Comparison of ENCODE assay signal across 8 mouse cellular contexts in genomic region chr5:130256678-130257271, GRCm38 (mm10). TPM values are rescaled to one million over a fixed set of nuclear protein-coding genes. Genes with fewer than 3 reads are reported as not detected.
A peak's percentile ranks its signal among the peaks of the same experiment; 100 is the strongest.
DNase-seq lines count a peak whose midpoint lies in the region; ATAC-seq and TF ChIP-seq lines count a peak whose summit lies in the region.

No protein-coding gene starts in this region.

- TF ChIP-seq CTCF in heart, adult 2 months (IDR thresholded peaks at IDR 0.05) = no peak

- H3K4me3 ChIP-seq in embryonic facial prominence, embryonic 14.5 days (ENCODE audit: low read depth, low read length) = peak overlapping the region; percentile 73
- H3K4me3 ChIP-seq in heart, adult 2 months = peak overlapping the region; percentile 73
- peak overlapping the region; percentile 77 for H3K4me3 ChIP-seq in limb, embryonic 13.5 days
- peak overlapping the region; percentile 72 for H3K4me3 ChIP-seq in midbrain, embryonic 16.5 days (ENCODE audit: low read depth, low read length)

- no peaks in the 10 kb centered on the region for H3K79me2 ChIP-seq in heart, adult 2 months (replicated peaks; ENCODE audit: control insufficient read depth, insufficient read depth, low read length)

- TF ChIP-seq EP300 in heart, adult 2 months (IDR thresholded peaks at IDR 0.05; ENCODE audit: insufficient read depth, low read depth, low read length) = peak; percentile 25; the same call in 1 of the 2 replicates

- peak overlapping the region; percentile 79 for H3K9ac ChIP-seq in embryonic facial prominence, embryonic 14.5 days (ENCODE audit: low read depth, low read length)
- peak overlapping the region; percentile 81 for H3K9ac ChIP-seq in heart, adult 2 months (ENCODE audit: low read depth, low read length)
- peak overlapping the region; percentile 81 for H3K9ac ChIP-seq in limb, embryonic 13.5 days
- H3K9ac ChIP-seq in midbrain, embryonic 16.5 days (ENCODE audit: low read depth, low read length) = peak overlapping the region; percentile 79

- DNase-seq in 3T3-L1 (ENCODE audit: low read depth, low spot score) = peak; percentile 100
- peak; percentile 61 to 82 for DNase-seq in adrenal gland, postnatal 4 days (ENCODE audit: low spot score in 2 of 2)
- DNase-seq in embryonic facial prominence, embryonic 14.5 days (ENCODE audit: low spot score) = peak; percentile 99
- peak; percentile 93 to 96 for DNase-seq in heart, adult 2 months
- DNase-seq in kidney, adult 8-10 months = peak; percentile 98 to 99
- peak; percentile 85 to 94 for DNase-seq in spleen, postnatal 10 days (ENCODE audit: low spot score in 2 of 2)

- peak overlapping the region; percentile 85 for H3K4me2 ChIP-seq in embryonic facial prominence, embryonic 14.5 days (ENCODE audit: low read depth, low read length)
- peak overlapping the region; percentile 85 for H3K4me2 ChIP-seq in limb, embryonic 13.5 days (replicated peaks)
- peak overlapping the region; percentile 85 for H3K4me2 ChIP-seq in midbrain, embryonic 16.5 days (ENCODE audit: low read length)

- H3K9me3 ChIP-seq in embryonic facial prominence, embryonic 14.5 days (ENCODE audit: control insufficient read depth, low read length) = no peaks in the 10 kb centered on the region
- no peaks in the 10 kb centered on the region for H3K9me3 ChIP-seq in limb, embryonic 13.5 days
- no peaks in the 10 kb centered on the region for H3K9me3 ChIP-seq in midbrain, embryonic 16.5 days (replicated peaks; ENCODE audit: control insufficient read depth, low read length, poor library complexity, severe bottlenecking)

- no peaks in the 10 kb centered on the region for H3K27me3 ChIP-seq in embryonic facial prominence, embryonic 14.5 days (replicated peaks; ENCODE audit: control insufficient read depth, insufficient read depth, low read length)
- H3K27me3 ChIP-seq in heart, adult 2 months (ENCODE audit: control insufficient read depth, insufficient read depth, low read length) = no peaks in the 10 kb centered on the region
- no peaks in the 10 kb centered on the region for H3K27me3 ChIP-seq in limb, embryonic 13.5 days
- no peaks in the 10 kb centered on the region for H3K27me3 ChIP-seq in midbrain, embryonic 16.5 days (ENCODE audit: control insufficient read depth, insufficient read depth, low read depth, low read length)

- intact Hi-C loops in heart, adult 2 months (cut with DNase I) = loop anchor here (2.0 kb wide), 1 partner anchor 542 kb away; the partner anchor contains the start of gene Mrps17

- under 1% methylated on average over 25 of the region's 25 CpGs for WGBS in embryonic facial prominence, embryonic 14.5 days
- under 1% methylated on average over 25 of the region's 25 CpGs for WGBS in heart, adult 2 months
- WGBS in limb, embryonic 13.5 days = under 1% methylated on average over 25 of the region's 25 CpGs
- WGBS in midbrain, embryonic 16.5 days = under 1% methylated on average over 25 of the region's 25 CpGs

- H3K4me1 ChIP-seq in embryonic facial prominence, embryonic 14.5 days (ENCODE audit: control insufficient read depth, insufficient read depth, low read length) = peaks cover 6% of the 10 kb centered on the region; the same call in 1 of the 2 replicates
- H3K4me1 ChIP-seq in heart, adult 2 months (ENCODE audit: control insufficient read depth, insufficient read depth, low read length) = peaks cover 2% of the 10 kb centered on the region; the same call in 1 of the 2 replicates
- H3K4me1 ChIP-seq in limb, embryonic 13.5 days = peaks cover 25% of the 10 kb centered on the region
- peaks cover 22% of the 10 kb centered on the region for H3K4me1 ChIP-seq in midbrain, embryonic 16.5 days (ENCODE audit: control insufficient read depth, insufficient read depth, low read length)

- TF ChIP-seq POLR2A in heart, adult 2 months (IDR thresholded peaks at IDR 0.05; ENCODE audit: insufficient read depth, low read depth, low read length) = peak; percentile 73

- ATAC-seq in embryonic facial prominence, embryonic 14.5 days (ENCODE audit: low read depth) = peak; percentile 97
- peak; percentile 95 for ATAC-seq in limb, embryonic 13.5 days (ENCODE audit: low FRiP score, low read depth)
- ATAC-seq in midbrain, embryonic 16.5 days = peak; percentile 94

- H3K36me3 ChIP-seq in embryonic facial prominence, embryonic 14.5 days (ENCODE audit: control insufficient read depth, insufficient read depth, low read length) = peaks cover 18% of the 10 kb centered on the region
- H3K36me3 ChIP-seq in heart, adult 2 months (ENCODE audit: control insufficient read depth, insufficient read depth, low read length) = peaks cover 7% of the 10 kb centered on the region
- H3K36me3 ChIP-seq in limb, embryonic 13.5 days = peaks cover 21% of the 10 kb centered on the region
- 0 out of 2 replicates have a peak, but pooled peaks cover 2% of the 10 kb centered on the region for H3K36me3 ChIP-seq in midbrain, embryonic 16.5 days (ENCODE audit: control insufficient read depth, insufficient read depth, low read length)

- H3K27ac ChIP-seq in embryonic facial prominence, embryonic 14.5 days (replicated peaks; ENCODE audit: low read depth, low read length) = peak overlapping the region; percentile 80
- peak overlapping the region; percentile 72 for H3K27ac ChIP-seq in heart, adult 2 months
- peak overlapping the region; percentile 73; the same call in 1 of the 2 replicates for H3K27ac ChIP-seq in limb, embryonic 13.5 days
- H3K27ac ChIP-seq in midbrain, embryonic 16.5 days (ENCODE audit: low read length) = peak overlapping the region; percentile 80

RNA-seq across cellular contexts. Expression of gene Tyw1, which starts 1.4 kb away (rescaled TPM):
- 10 to 100 TPM; 25.3 to 25.7 TPM for total RNA-seq in adrenal gland, postnatal 4 days (2021)
- 22.3 and 23.9 TPM in 2 replicates for polyA plus RNA-seq in embryonic facial prominence, embryonic 14.5 days (2014; fragmentation: Nextera tagmentation; extraction: Ambion mirVana)
- total RNA-seq in heart, adult 2 months (2021) = 1 to 10 TPM; 7.0 to 9.8 TPM
- polyA plus RNA-seq in heart, adult 2 months (2012; rRNA removed) = 5.1 and 5.7 TPM in 2 replicates
- 28.2 and 28.4 TPM in 2 replicates for polyA plus RNA-seq in limb, embryonic 13.5 days (2015; fragmentation: Nextera tagmentation; extraction: Ambion mirVana)
- polyA plus RNA-seq in midbrain, embryonic 16.5 days (2015; fragmentation: Nextera tagmentation; extraction: Ambion mirVana) = 20.2 and 23.0 TPM in 2 replicates

RNA-seq across cellular contexts. Expression of gene Sbds, which starts 1.4 kb away (rescaled TPM):
- total RNA-seq in adrenal gland, postnatal 4 days (2021) = 10 to 100 TPM; 74.2 to 77.0 TPM
- polyA plus RNA-seq in embryonic facial prominence, embryonic 14.5 days (2014; fragmentation: Nextera tagmentation; extraction: Ambion mirVana) = 51.7 and 54.3 TPM in 2 replicates
- 10 to 100 TPM; 45.8 to 48.7 TPM for total RNA-seq in heart, adult 2 months (2021)
- 22.0 and 25.4 TPM in 2 replicates for polyA plus RNA-seq in heart, adult 2 months (2012; rRNA removed)
- 62.4 and 64.3 TPM in 2 replicates for polyA plus RNA-seq in limb, embryonic 13.5 days (2015; fragmentation: Nextera tagmentation; extraction: Ambion mirVana)
- 52.9 and 54.6 TPM in 2 replicates for polyA plus RNA-seq in midbrain, embryonic 16.5 days (2015; fragmentation: Nextera tagmentation; extraction: Ambion mirVana)

RNA-seq across cellular contexts. Expression of gene Tmem248, which starts 39.9 kb away (rescaled TPM):
- total RNA-seq in adrenal gland, postnatal 4 days (2021) = 10 to 100 TPM; 56.0 to 61.9 TPM
- polyA plus RNA-seq in embryonic facial prominence, embryonic 14.5 days (2014; fragmentation: Nextera tagmentation; extraction: Ambion mirVana) = 40.6 and 44.7 TPM in 2 replicates
- total RNA-seq in heart, adult 2 months (2021) = 10 to 100 TPM; 35.7 to 46.1 TPM
- 20.8 and 26.1 TPM in 2 replicates for polyA plus RNA-seq in heart, adult 2 months (2012; rRNA removed)
- polyA plus RNA-seq in limb, embryonic 13.5 days (2015; fragmentation: Nextera tagmentation; extraction: Ambion mirVana) = 34.7 and 35.0 TPM in 2 replicates
- polyA plus RNA-seq in midbrain, embryonic 16.5 days (2015; fragmentation: Nextera tagmentation; extraction: Ambion mirVana) = 24.6 and 25.6 TPM in 2 replicates

Comparison
In these comparisons a context has a peak if more than half of its experiments do, and no peak if none do; other contexts are left out.
1. Peak in every context shown above with its lines: DNase-seq, ATAC-seq, H3K4me3 ChIP-seq and H3K27ac ChIP-seq.